ENCODE assay signal across 8 mouse cellular contexts in genomic region chr16:33379219-33379943, GRCm38 (mm10). TPM values are rescaled to one million over a fixed set of nuclear protein-coding genes. Genes with fewer than 3 reads are reported as not detected.
DNase-seq lines count a peak whose midpoint lies in the region; ATAC-seq and TF ChIP-seq lines count a peak whose summit lies in the region.

No protein-coding gene starts in this region.

- CTCF ChIA-PET in Patski (lab: Charles Lee): interaction anchor here (0.6 kb wide), 1 partner anchor 42 kb away, joined by 3 read pairs; no protein-coding TSS in a partner anchor

- peak overlapping the region; percentile 93 for H3K4me3 ChIP-seq in heart, embryonic 12.5 days
- H3K4me3 ChIP-seq in hindbrain, postnatal 0 days (ENCODE audit: low read length): no peak overlapping the region; the same call in 1 of the 2 replicates
- peak overlapping the region; percentile 89 for H3K4me3 ChIP-seq in liver, postnatal 0 days (ENCODE audit: low read depth, low read length)

- peaks cover 13% of the 10 kb centered on the region for H3K4me1 ChIP-seq in heart, embryonic 12.5 days (replicated peaks)
- H3K4me1 ChIP-seq in hindbrain, postnatal 0 days (ENCODE audit: insufficient read depth, low read length): no peaks in the 10 kb centered on the region; the same call in 1 of the 2 replicates
- peaks cover 7% of the 10 kb centered on the region; the same call in 1 of the 2 replicates for H3K4me1 ChIP-seq in liver, postnatal 0 days (ENCODE audit: insufficient read depth)

- no peak for DNase-seq in heart, postnatal 14 days
- DNase-seq in Patski (ENCODE audit: low read depth, low spot score): no peak
- peak; percentile 50 for DNase-seq in hindbrain, postnatal 0 days (ENCODE audit: low spot score)
- DNase-seq in liver, postnatal 0 days: peak; percentile 29
- no peak for DNase-seq in frontal cortex, postnatal 10 days (ENCODE audit: low spot score in 2 of 2)
- no peak for DNase-seq in right cerebral cortex, postnatal 25 days

- H3K9me3 ChIP-seq in heart, embryonic 12.5 days (replicated peaks): no peaks in the 10 kb centered on the region
- H3K9me3 ChIP-seq in hindbrain, postnatal 0 days (ENCODE audit: low read length): no peaks in the 10 kb centered on the region
- H3K9me3 ChIP-seq in liver, postnatal 0 days (ENCODE audit: low read length): no peaks in the 10 kb centered on the region

- peak; percentile 13 for TF ChIP-seq CTCF in Patski (IDR thresholded peaks at IDR 0.05)
- no peak; the same call in 1 of the 2 replicates for TF ChIP-seq CTCF in hindbrain, postnatal 0 days (IDR thresholded peaks at IDR 0.05; ENCODE audit: low read depth)
- TF ChIP-seq CTCF in liver, postnatal 0 days (IDR thresholded peaks at IDR 0.05; ENCODE audit: low read depth): no peak

- WGBS in heart, embryonic 12.5 days: 76% methylated on average over 6 of the region's 6 CpGs
- WGBS in hindbrain, postnatal 0 days: 24% methylated on average over 6 of the region's 6 CpGs
- WGBS in liver, postnatal 0 days (ENCODE audit: insufficient replicate concordance): 46% methylated on average over 6 of the region's 6 CpGs

- peak overlapping the region; percentile 97; the same call in 1 of the 2 replicates for H3K9ac ChIP-seq in heart, embryonic 12.5 days
- H3K9ac ChIP-seq in hindbrain, postnatal 0 days (replicated peaks; ENCODE audit: low read length): peak overlapping the region; percentile 97; the same call in 1 of the 2 replicates
- no peak overlapping the region for H3K9ac ChIP-seq in liver, postnatal 0 days (replicated peaks)

- in situ Hi-C loops in Patski (cut with MboI; ENCODE audit: low pct_unique_long_range_greater_than_20kb): no loop called here

- ATAC-seq in heart, embryonic 12.5 days (ENCODE audit: insufficient number of reproducible peaks, low FRiP score): no peak
- ATAC-seq in Patski: no peak
- no peak for ATAC-seq in hindbrain, postnatal 0 days
- ATAC-seq in liver, postnatal 0 days: no peak
- ATAC-seq in frontal cortex, adult (ENCODE audit: low TSS enrichment): no peak

- POLR2A ChIA-PET in Patski (lab: Charles Lee): no interaction called here

- no peak for TF ChIP-seq EP300 in liver, postnatal 0 days (IDR thresholded peaks at IDR 0.05; ENCODE audit: low read depth)

- H3K4me2 ChIP-seq in heart, embryonic 12.5 days: peak overlapping the region; percentile 93
- H3K4me2 ChIP-seq in hindbrain, postnatal 0 days (ENCODE audit: low read depth, low read length): peak overlapping the region; percentile 82
- peak overlapping the region; percentile 93 for H3K4me2 ChIP-seq in liver, postnatal 0 days (ENCODE audit: low read depth, low read length)

- intact Hi-C loops in heart, postnatal 14 days (cut with DNase I): no loop called here

- peaks cover 2% of the 10 kb centered on the region; the same call in 1 of the 2 replicates for H3K36me3 ChIP-seq in heart, embryonic 12.5 days
- no peaks in the 10 kb centered on the region for H3K36me3 ChIP-seq in hindbrain, postnatal 0 days (ENCODE audit: insufficient read depth, low read length)
- H3K36me3 ChIP-seq in liver, postnatal 0 days (replicated peaks; ENCODE audit: insufficient read depth, low read length): no peaks in the 10 kb centered on the region

- H3K27ac ChIP-seq in heart, embryonic 12.5 days (ENCODE audit: poor library complexity, severe bottlenecking): peak overlapping the region; percentile 89; the same call in 1 of the 2 replicates
- peak overlapping the region; percentile 97 for H3K27ac ChIP-seq in hindbrain, postnatal 0 days
- H3K27ac ChIP-seq in liver, postnatal 0 days (ENCODE audit: low read depth): peak overlapping the region; percentile 95

- no peaks in the 10 kb centered on the region for H3K27me3 ChIP-seq in heart, embryonic 12.5 days (replicated peaks)
- H3K27me3 ChIP-seq in Patski: no peaks in the 10 kb centered on the region
- no peaks in the 10 kb centered on the region for H3K27me3 ChIP-seq in hindbrain, postnatal 0 days (ENCODE audit: insufficient read depth, low read length)
- no peaks in the 10 kb centered on the region for H3K27me3 ChIP-seq in liver, postnatal 0 days (ENCODE audit: insufficient read depth, low read length)

RNA-seq across cellular contexts. Expression of gene Zfp148, which starts 1.3 kb away (rescaled TPM):
- polyA plus RNA-seq in heart, embryonic 12.5 days (2016; fragmentation: Nextera tagmentation; extraction: Ambion mirVana): 46.5 and 48.4 TPM in 2 replicates
- 10 to 100 TPM; 46.5 to 48.6 TPM for total RNA-seq in heart, postnatal 14 days (2021)
- polyA plus RNA-seq in Patski (2021): 46.3 TPM
- 31.4 and 33.6 TPM in 2 replicates for total RNA-seq in hindbrain, postnatal 0 days (2014; rRNA removed)
- polyA plus RNA-seq in hindbrain, postnatal 0 days (2015; fragmentation: Nextera tagmentation; extraction: Ambion mirVana): 42.1 and 44.4 TPM in 2 replicates
- 11.7 and 13.2 TPM in 2 replicates for polyA plus RNA-seq in liver, postnatal 0 days (2015; fragmentation: Nextera tagmentation; extraction: Ambion mirVana)

Comparison
In these comparisons a context has a peak if more than half of its experiments do, and no peak if none do; other contexts are left out.
1. DNase-seq: peak in hindbrain, postnatal 0 days (single experiment) and liver, postnatal 0 days (single experiment); none in heart, postnatal 14 days (0 of 2), Patski (single experiment), frontal cortex, postnatal 10 days (0 of 2) and right cerebral cortex, postnatal 25 days (single experiment).
2. Peak in every context shown above with its lines, with median percentiles within 50 percentile points of each other: H3K27ac ChIP-seq and H3K4me2 ChIP-seq.